Mouse (Mus musculus) R1 (cell line): ENCODE data around the gene Gdnf.

Source experiments
- DNase-seq: peaks from one replicate; pipeline ENCODE4 v3.0.0-alpha.2; 2018; ENCODE audit warnings: low read depth, low spot score

The Gdnf gene

GRCm38 (mm10) chr15:7810556-7811252 lies at the start of gene Gdnf:
Gene Gdnf (plus strand): TSS chr15:7810846.
- peak; percentile 42 for DNase-seq

- no peak for DNase-seq
Observed at GRCm38 (mm10) chr15:7767166-7767565, 43.5 kb upstream of the Gdnf start.

GRCm38 (mm10) chr15:7772983-7773382 lies 37.7 kb upstream of the Gdnf start:
- DNase-seq: no peak

GRCm38 (mm10) chr15:7781517-7781916 lies 29.1 kb upstream of the Gdnf start:
- DNase-seq: no peak

GRCm38 (mm10) chr15:7809841-7810391 lies 730 bp upstream of the Gdnf start:
- DNase-seq: peak; percentile 42

GRCm38 (mm10) chr15:7811253-7811625 lies 593 bp downstream of the Gdnf start:
- DNase-seq: peak; percentile 35

GRCm38 (mm10) chr15:7811856-7812733 lies 1.4 kb downstream of the Gdnf start:
- DNase-seq: peak; percentile 25

GRCm38 (mm10) chr15:7812872-7813530 lies 2.4 kb downstream of the Gdnf start:
- peak; percentile 74 for DNase-seq

- DNase-seq: no peak
Observed at GRCm38 (mm10) chr15:7813531-7814370, 3.1 kb downstream of the Gdnf start.

- DNase-seq: no peak
Observed at GRCm38 (mm10) chr15:7814371-7814680, 3.7 kb downstream of the Gdnf start.

- no peak for DNase-seq
Observed at GRCm38 (mm10) chr15:7814917-7815316, 4.3 kb downstream of the Gdnf start.

GRCm38 (mm10) chr15:7815521-7815944 lies 4.9 kb downstream of the Gdnf start:
- no peak for DNase-seq

GRCm38 (mm10) chr15:7823886-7824285 lies 13.2 kb downstream of the Gdnf start:
- no peak for DNase-seq

GRCm38 (mm10) chr15:7825530-7825929 lies 14.9 kb downstream of the Gdnf start:
- no peak for DNase-seq

- no peak for DNase-seq
Observed at GRCm38 (mm10) chr15:7835404-7835803, 24.8 kb downstream of the Gdnf start.

GRCm38 (mm10) chr15:7838060-7838920 lies 27.6 kb downstream of the Gdnf start:
- DNase-seq: no peak

- DNase-seq: no peak
Observed at GRCm38 (mm10) chr15:7838921-7839309, 28.3 kb downstream of the Gdnf start.

- DNase-seq: no peak
Observed at GRCm38 (mm10) chr15:7841664-7842063, 31.0 kb downstream of the Gdnf start.

GRCm38 (mm10) chr15:7842398-7842797 lies 31.8 kb downstream of the Gdnf start:
- no peak for DNase-seq

GRCm38 (mm10) chr15:7857418-7857817 lies 46.8 kb downstream of the Gdnf start:
- no peak for DNase-seq
